Mouse (Mus musculus) E14TG2a.4 (cell line): ENCODE data around the gene Kcnip3.

Source experiments
- CTCF ChIP-seq: conservative IDR thresholded peaks from 2 replicates; pipeline ENCODE4 v1.5.1; 2014; ENCODE audit warnings: low read length
- NANOG ChIP-seq: IDR thresholded peaks from 2 replicates; pipeline ENCODE4 v1.6.1; 2014; ENCODE audit warnings: borderline replicate concordance, low read length, mixed read lengths

GRCm38 (mm10) chr2:127482533-127482911 is 39.4 kb downstream of the Kcnip3 start:
- no peak for TF ChIP-seq CTCF
- TF ChIP-seq NANOG = no peak
